Mouse (Mus musculus): ENCODE measurements around the gene Tmem145. TPM values are rescaled to one million over a fixed set of nuclear protein-coding genes. Genes with fewer than 3 reads are reported as not detected.

Gene Tmem145
- total RNA-seq, 2 experiments from 2014 or later = not detected

Other genes with a start within 250 kb of the Tmem145 start
- gene Grik5, start 233.8 kb upstream of the Tmem145 start, total RNA-seq (2021) = 1 to 10 TPM; 3.3 to 3.9 TPM
- 1 to 10 TPM; 5.5 to 6.3 TPM for gene Zfp574, start 233.5 kb upstream of the Tmem145 start, total RNA-seq (2021)
- under 1 TPM; 0.13 to 0.35 TPM for gene Pou2f2, start 126.4 kb upstream of the Tmem145 start, total RNA-seq (2021)
- gene Dedd2, start 85.5 kb upstream of the Tmem145 start, total RNA-seq (2021) = 1 to 10 TPM; 5.7 to 8.7 TPM
- gene Zfp526, start 84.7 kb upstream of the Tmem145 start, total RNA-seq (2021) = 1 to 10 TPM; 5.4 to 5.9 TPM
- 10 to 100 TPM; 46.5 to 51.4 TPM for gene Gsk3a, start 68.3 kb upstream of the Tmem145 start, total RNA-seq (2021)
- 10 to 100 TPM in 1 of 2 experiments, 1 to 10 TPM in 1; 9.8 to 11.8 TPM for gene Erf, start 55.3 kb upstream of the Tmem145 start, total RNA-seq (2021)
- gene Cic, start 38.4 kb upstream of the Tmem145 start, total RNA-seq (2021) = 10 to 100 TPM; 38.2 to 44.1 TPM
- 1 to 10 TPM; 3.0 to 4.5 TPM for gene Pafah1b3, start 8.1 kb upstream of the Tmem145 start, total RNA-seq (2021)
- gene Prr19, start 4.7 kb upstream of the Tmem145 start, total RNA-seq (2021) = not detected
- 10 to 100 TPM; 18.5 to 19.7 TPM for gene Megf8, start 11.1 kb downstream of the Tmem145 start, total RNA-seq (2021)
- gene Cnfn, start 63.6 kb downstream of the Tmem145 start, total RNA-seq (2021) = not detected
- gene Lipe, start 92.6 kb downstream of the Tmem145 start, total RNA-seq (2021) = 10 to 100 TPM; 11.4 to 18.8 TPM
- not detected for gene Cxcl17, start 106.8 kb downstream of the Tmem145 start, total RNA-seq (2021)
- 1 to 10 TPM; 5.1 to 6.4 TPM for gene Ceacam1, start 171.5 kb downstream of the Tmem145 start, total RNA-seq (2021)
- gene Ceacam2, start 233.8 kb downstream of the Tmem145 start, total RNA-seq (2021) = under 1 TPM; 0.43 to 0.60 TPM

Measured in gastrocnemius, postnatal 14 days (tissue).